Mouse (Mus musculus): ENCODE measurements at regions not wholly inside any gene's neighbourhood (a gene's known extent, or its start where the extent isn't known, plus 50 kb on each side); places are given as distances from the start of the nearest gene placed in this dataset.

GRCm38 (mm10) chr3:141051685-141052084 is 160.5 kb downstream of the Pdha2 start:
- DNase-seq (ENCODE audit: low read depth), result no peak

GRCm38 (mm10) chr3:141014262-141014547 is 197.9 kb downstream of the Pdha2 start:
- no peak for DNase-seq (ENCODE audit: low read depth)

GRCm38 (mm10) chr3:141013521-141014261 is 198.5 kb downstream of the Pdha2 start:
- no peak for DNase-seq (ENCODE audit: low read depth)

DNA sequence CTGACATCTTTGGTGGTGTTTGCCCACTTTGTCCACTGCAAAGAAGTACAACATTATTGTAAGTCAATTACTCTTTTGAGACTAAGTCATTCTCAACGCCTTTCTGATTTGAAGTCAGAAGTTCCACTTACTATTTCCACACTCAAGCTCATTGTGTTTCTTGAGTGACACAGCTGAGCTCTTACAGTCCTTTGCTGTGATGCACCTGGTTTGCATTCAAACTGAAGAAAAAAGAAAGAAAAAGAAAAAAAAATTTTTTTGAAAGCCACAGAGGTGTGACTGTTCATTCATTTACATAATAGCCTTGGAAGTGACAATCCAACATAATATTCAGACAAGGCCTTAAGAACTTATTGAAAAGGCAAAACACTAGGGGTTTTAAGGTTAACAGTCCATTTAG is 199.2 kb downstream of the Pdha2 start:
- DNase-seq (ENCODE audit: low read depth), result no peak

GRCm38 (mm10) chr3:141008792-141009191 is 203.4 kb downstream of the Pdha2 start:
- DNase-seq (ENCODE audit: low read depth), result no peak

DNA sequence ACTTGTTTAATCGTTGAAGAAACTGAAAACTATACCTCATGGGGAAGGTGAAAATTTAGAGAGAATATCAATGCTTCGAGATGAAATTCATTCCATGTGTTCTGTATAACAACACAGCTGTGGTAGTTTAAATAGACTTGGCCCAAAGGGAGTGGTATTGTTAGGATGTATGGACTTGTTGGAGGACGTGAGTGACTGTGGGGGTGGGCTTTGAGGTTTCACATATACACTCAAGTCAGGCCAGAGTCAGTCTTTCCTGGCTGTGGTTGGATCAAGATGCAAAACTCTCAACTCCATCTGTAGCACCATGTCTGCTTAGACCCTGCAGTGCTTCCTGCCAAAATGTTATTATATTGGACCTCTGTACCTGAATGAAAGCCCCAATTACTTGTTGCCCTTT is 206.3 kb downstream of the Pdha2 start:
- no peak for DNase-seq (ENCODE audit: low read depth)

DNA sequence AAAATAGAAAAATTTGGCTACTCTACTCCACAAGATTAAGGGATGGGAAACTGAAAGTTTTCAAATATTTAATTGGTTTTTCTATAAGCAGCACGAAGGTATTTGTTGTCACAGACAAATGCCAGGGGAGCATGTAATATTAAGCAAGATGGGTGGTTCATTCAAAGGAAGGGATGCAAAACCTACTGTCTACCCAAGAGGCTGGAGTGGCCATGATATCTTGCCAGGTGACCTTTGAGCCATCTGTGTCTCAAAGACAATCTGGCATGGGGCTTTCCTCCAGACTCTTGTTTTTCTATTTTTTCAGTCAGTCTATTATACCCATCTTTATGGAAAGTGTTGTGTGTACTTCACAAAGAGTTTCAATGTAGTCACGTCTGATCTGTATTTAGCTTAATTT is 208.6 kb downstream of the Pdha2 start:
- no peak for DNase-seq (ENCODE audit: low read depth)

DNA sequence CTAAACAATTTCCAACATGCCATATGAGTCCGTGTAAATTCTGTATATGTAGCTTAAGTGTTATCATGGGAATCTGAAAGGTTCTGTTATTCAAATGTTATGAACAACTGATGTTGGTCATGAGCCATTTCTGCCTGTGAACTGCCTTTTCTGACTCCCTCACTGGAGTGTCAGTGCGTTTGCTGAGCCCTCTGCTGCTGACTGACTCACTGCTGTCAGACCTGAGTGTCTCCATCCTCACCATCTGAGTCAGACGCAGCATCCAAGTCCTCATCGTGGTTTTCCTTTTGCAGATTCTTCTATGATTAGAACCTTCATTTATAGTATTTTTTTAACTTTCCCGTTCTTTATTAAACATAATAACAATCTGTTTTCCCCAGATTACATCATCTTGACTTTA is 223.9 kb downstream of the Pdha2 start:
- no peak for DNase-seq (ENCODE audit: low read depth)

DNA sequence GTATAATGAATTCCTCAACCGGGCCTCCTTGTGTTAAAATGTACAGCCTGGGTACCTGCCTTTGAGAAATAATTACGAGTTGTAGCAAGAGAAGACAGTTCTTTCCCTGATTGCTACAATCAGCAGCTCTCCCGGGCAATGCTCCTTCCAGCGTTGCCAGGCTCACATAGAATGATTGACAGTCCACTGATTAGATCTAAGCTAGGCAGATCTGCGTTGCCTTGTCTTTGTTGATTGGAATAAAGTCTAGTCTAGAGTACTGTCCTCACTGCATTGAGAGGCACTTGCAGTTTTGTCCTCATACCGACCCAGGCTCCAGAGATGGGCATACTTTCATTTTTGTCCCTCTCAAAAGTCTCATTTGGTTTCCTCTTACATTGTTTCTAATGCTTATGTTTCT is 238.6 kb downstream of the Pdha2 start:
- DNase-seq (ENCODE audit: low read depth), result no peak

- DNase-seq (ENCODE audit: low read depth), result no peak
Observed at GRCm38 (mm10) chr3:140969892-140970880, 242.0 kb downstream of the Pdha2 start.

DNA sequence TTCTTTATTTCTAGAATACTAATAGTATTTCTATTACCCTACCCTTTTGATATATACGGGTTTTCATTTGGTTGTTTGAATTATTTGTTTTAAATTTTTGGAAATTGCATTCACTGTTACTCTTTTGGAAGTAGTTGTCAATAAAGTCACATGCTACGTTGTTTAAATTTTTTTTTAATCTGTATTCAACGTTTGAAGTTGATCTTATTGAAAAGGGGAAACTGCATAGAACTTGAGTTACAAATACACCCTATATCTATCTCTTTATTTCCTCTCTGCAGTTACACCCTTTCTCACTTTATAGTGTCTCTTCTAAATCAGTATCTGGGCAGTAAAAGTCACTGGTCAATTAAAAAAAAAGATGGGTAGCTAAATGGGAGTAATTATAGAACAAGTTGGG is 243.6 kb downstream of the Pdha2 start:
- DNase-seq (ENCODE audit: low read depth), result no peak

DNA sequence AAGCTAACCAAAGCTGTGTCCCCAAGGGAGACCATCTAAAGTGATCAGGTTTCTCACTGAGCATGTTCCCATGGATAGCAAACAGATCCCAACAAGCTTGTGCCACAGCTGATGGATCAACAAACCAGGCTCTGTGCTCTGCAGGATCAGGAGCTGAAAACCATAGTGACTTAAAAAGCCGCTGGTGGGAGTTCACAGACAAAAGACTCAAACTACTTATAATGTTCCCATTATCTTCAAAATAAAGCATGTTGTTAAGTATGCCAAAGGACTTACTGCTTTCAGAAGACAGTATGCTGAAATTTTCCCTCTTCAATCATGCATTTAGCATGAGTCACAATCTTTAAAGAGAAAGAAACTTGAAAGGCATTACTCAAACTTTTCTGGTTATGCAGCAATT is 254.5 kb downstream of the Pdha2 start:
- no peak for DNase-seq (ENCODE audit: low read depth)

- DNase-seq (ENCODE audit: low read depth), result no peak
Observed at GRCm38 (mm10) chr3:140952111-140952800, 259.9 kb downstream of the Pdha2 start.

GRCm38 (mm10) chr3:140951024-140951423 is 261.1 kb downstream of the Pdha2 start:
- no peak for DNase-seq (ENCODE audit: low read depth)

DNA sequence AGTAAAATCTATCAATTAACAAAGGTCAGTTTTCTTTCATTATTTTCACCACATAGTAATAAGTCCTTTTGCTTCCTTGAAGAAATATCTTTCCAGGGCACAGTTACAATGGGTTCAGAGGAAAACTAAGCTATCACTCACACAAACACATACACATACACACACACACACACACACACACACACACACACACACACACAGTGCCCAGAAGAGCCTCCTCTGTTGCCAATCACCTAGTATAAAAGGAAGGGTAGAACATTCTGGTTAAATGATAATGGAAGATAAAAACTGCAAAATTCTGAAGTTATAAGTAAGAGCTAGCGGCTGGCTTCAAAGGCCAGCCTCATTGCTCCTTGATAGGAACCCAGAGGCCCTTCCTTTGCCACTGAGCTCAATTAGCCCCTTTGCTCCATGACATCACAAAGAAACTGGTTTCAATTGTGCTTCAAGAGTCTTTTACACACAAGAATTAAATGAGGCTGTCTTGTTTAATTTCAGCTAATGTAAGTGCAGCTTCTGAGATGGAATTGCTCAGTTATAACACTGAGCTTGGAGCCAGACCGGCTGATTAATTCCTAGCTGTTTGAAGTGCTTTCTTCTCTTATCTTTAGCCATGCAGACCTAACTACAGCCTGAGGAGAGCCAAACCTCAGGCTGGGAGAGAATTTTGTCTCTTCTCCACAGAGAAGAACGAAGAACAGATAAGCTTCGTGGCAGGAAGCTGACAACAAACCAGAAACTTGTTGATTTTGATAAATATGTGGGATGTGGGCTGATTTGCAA is 262.1 kb downstream of the Pdha2 start:
- peak; percentile 17 for DNase-seq (ENCODE audit: low read depth)

DNA sequence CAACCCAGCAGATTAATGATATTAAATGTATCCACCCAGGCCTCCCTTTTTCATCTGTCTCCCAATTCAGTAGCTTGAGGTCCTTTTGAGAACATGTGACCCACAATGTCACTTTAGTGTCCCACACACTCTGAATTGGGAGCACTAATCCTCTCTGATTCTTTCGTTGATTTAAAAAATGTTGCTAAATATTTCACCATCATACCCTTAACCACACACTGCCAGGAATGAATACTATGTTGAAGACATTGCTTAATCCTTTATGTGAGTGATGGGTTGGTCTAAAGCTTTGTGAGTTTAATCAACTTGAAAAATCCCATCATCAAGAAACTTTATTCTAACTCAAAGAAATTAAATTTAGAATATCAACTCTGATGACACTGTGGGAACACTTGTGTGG is 269.7 kb downstream of the Pdha2 start:
- DNase-seq (ENCODE audit: low read depth), result no peak

DNA sequence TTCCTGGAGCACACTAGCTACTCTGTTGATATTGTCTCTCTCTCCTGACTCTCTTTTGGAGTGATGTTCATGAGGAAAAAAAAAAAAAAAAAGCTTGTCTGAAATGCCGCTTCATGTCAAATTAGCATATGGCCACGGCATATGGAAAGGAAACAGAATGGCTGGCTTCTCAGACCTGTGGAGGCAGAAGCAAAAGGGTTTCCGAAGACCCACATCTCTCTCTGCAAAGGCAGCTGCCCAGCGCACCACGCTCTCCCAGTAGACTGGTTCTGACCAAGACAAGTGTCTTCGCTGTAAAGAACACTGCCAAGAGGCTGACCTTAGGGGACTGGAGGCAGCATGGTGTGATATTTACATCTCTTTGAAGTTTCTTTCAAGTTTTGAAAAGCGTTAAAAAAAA is 270.3 kb downstream of the Pdha2 start:
- no peak for DNase-seq (ENCODE audit: low read depth)

GRCm38 (mm10) chr3:140941316-140941715 is 270.8 kb downstream of the Pdha2 start:
- DNase-seq (ENCODE audit: low read depth), result no peak

- no peak for DNase-seq (ENCODE audit: low read depth)
Observed at GRCm38 (mm10) chr3:140933156-140933555, 279.0 kb downstream of the Pdha2 start.

DNA sequence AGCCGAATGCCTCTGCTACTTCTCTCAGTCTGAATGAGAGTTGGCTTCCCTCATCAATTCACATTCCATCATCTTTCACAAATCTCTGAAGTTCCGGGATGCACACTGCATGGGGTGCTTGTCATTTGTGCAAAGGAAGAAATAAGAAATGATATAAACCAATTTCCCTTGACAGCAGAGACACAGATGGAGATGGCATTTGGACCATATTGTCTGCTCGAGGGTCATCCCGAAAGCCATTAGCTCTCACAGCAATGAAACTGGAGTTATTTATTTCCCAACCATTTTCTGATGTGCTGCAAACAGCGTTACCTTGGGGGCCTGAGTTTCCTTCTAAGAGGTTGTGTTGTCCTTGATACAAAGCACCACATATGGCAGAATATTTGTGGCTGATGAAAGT is 285.5 kb downstream of the Pdha2 start:
- no peak for DNase-seq (ENCODE audit: low read depth)

DNA sequence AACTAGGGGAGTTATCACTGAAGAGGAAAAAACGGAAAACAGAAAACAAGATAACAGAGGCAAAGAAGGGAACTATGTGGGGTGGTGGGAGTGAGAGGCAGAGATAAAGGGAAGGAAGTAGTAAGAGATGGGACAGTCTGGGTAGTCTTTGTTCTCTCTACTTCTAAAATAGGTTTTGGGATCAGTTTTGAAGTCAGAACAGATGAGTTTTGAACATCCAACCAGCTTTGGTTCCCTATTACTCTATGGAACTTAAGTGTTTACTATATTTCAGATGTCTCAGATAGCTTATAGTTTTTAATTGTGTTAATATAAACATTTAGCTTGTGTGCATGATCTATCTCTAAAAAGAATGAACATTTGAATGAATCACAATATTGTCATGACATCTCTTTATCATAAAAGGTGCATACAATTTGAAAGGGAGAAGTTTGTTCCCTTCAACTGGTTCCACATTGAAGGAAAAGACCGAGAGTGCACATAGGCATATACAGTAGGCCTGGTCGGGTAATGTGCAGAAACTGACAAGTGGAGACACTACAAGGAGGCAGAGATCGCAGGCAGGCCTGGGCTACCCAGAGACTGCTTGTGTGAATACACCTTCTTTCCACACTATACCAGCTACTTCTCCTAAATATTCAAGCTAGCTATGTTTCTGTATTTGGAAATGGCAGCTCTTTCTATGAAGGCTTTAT is 335.8 kb downstream of the Pdha2 start:
- DNase-seq (ENCODE audit: low read depth), result no peak
